ENCODE assay signal across 24 mouse cellular contexts in genomic region chr10:73862181-73862580, GRCm38 (mm10).
"Had no signal": no experiment of that assay in that cellular context is flagged by ENCODE, and none has a peak within 500 bp of the region (broad histone marks: within the 10 kb centered on the region; RNA-seq: fewer than 3 reads in every experiment).

No protein-coding gene starts in this region.

- H3K36me3 ChIP-seq: heart, embryonic 10.5 days; heart, embryonic 12.5 days; hindbrain, embryonic 10.5 days; hindbrain, embryonic 12.5 days; intestine, embryonic 15.5 days; limb, embryonic 10.5 days; limb, embryonic 12.5 days had no signal

- ATAC-seq: hindbrain, embryonic 16.5 days; inflammation-experienced regulatory T-cells, adult 6 months; intestine, embryonic 15.5 days; intestine, postnatal 0 days had no signal

- H3K4me3 ChIP-seq: heart, embryonic 10.5 days; heart, embryonic 12.5 days; hindbrain, embryonic 10.5 days; hindbrain, embryonic 12.5 days; intestine, embryonic 15.5 days; left cerebral cortex, adult 2 months; limb, embryonic 10.5 days; limb, embryonic 12.5 days had no signal

- DNase-seq: gastrocnemius, postnatal 14 days; gastrocnemius, postnatal 36 days; heart, adult 11 months; heart, postnatal 10 days; heart, postnatal 4 days; kidney, adult 18-20 months; kidney, adult 8-10 months; kidney, postnatal 10 days; kidney, postnatal 25 days; layer of hippocampus, adult 9-11 months; liver had no signal

- H3K4me1 ChIP-seq: heart, embryonic 10.5 days; heart, embryonic 12.5 days; hindbrain, embryonic 10.5 days; hindbrain, embryonic 12.5 days; intestine, embryonic 15.5 days; limb, embryonic 10.5 days; limb, embryonic 12.5 days had no signal

- H3K9me3 ChIP-seq: heart, embryonic 10.5 days; heart, embryonic 12.5 days; hindbrain, embryonic 10.5 days; hindbrain, embryonic 12.5 days; intestine, embryonic 15.5 days; limb, embryonic 10.5 days; limb, embryonic 12.5 days had no signal

- H3K27ac ChIP-seq: heart, embryonic 10.5 days; hindbrain, embryonic 10.5 days; hindbrain, embryonic 12.5 days; hindbrain, embryonic 14.5 days; intestine, embryonic 15.5 days; left cerebral cortex, adult 2 months; limb, embryonic 10.5 days; limb, embryonic 12.5 days had no signal

- H3K9ac ChIP-seq: heart, embryonic 12.5 days; hindbrain, embryonic 12.5 days; hindbrain, embryonic 14.5 days; intestine, embryonic 15.5 days; limb, embryonic 12.5 days had no signal

- H3K27me3 ChIP-seq: heart, embryonic 12.5 days; hindbrain, embryonic 12.5 days; intestine, embryonic 15.5 days; limb, embryonic 12.5 days had no signal

- H3K4me2 ChIP-seq: heart, embryonic 12.5 days; hindbrain, embryonic 12.5 days; hindbrain, embryonic 14.5 days; intestine, embryonic 15.5 days; limb, embryonic 12.5 days; liver, embryonic 11.5 days had no signal
